Mouse (Mus musculus): ENCODE measurements at regions not wholly inside any gene's neighbourhood (a gene's known extent, or its start where the extent isn't known, plus 50 kb on each side); places are given as distances from the start of the nearest gene placed in this dataset.

DNA sequence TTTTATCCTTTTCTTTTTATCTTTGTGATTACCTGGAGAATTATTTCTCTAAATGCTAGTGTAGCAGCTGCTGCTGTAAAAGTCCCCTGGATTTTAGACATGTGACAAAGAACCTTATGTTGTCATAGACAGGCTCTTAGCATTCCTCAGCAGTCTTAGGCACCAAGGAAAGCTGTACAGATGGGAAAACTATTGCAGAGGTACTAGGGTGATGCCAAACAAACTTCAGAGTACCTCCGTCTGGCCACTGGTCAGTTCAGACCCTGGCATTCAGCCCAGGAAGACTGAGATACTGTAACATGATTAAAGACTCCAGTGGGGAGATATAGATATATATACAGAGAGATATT, 898.6 kb downstream of the Ttll7 start:
- 74% methylated on average over 1 of the region's 1 CpGs for WGBS
- Histone ChIP-seq H3K4me1 (ENCODE audit: control insufficient read depth, insufficient read depth, low read length) (peaks cover 3% of the 10 kb centered on the region; the same call in 1 of the 2 replicates), H3K36me3 (ENCODE audit: control insufficient read depth, insufficient read depth, low read length) (no peaks in the 10 kb centered on the region), H3K9me3 (ENCODE audit: control insufficient read depth, low read length) (no peaks in the 10 kb centered on the region), H3K9ac (ENCODE audit: low read depth, low read length, severe bottlenecking) (no peak overlapping the region), H3K4me2 (replicated peaks; ENCODE audit: low read depth, low read length, severe bottlenecking) (no peak overlapping the region), H3K27ac (replicated peaks; ENCODE audit: low read depth, low read length) (no peak overlapping the region), H3K27me3 (ENCODE audit: control insufficient read depth, insufficient read depth, low read length) (no peaks in the 10 kb centered on the region), H3K4me3 (replicated peaks; ENCODE audit: low read length) (no peak overlapping the region)
- DNase-seq (ENCODE audit: low spot score) (no peak), ATAC-seq (ENCODE audit: low FRiP score, low read depth) (no peak)
- TF ChIP-seq POLR2A (IDR thresholded peaks at IDR 0.05; ENCODE audit: borderline replicate concordance, extremely low read depth, insufficient read depth, insufficient read length), result no peak

DNA sequence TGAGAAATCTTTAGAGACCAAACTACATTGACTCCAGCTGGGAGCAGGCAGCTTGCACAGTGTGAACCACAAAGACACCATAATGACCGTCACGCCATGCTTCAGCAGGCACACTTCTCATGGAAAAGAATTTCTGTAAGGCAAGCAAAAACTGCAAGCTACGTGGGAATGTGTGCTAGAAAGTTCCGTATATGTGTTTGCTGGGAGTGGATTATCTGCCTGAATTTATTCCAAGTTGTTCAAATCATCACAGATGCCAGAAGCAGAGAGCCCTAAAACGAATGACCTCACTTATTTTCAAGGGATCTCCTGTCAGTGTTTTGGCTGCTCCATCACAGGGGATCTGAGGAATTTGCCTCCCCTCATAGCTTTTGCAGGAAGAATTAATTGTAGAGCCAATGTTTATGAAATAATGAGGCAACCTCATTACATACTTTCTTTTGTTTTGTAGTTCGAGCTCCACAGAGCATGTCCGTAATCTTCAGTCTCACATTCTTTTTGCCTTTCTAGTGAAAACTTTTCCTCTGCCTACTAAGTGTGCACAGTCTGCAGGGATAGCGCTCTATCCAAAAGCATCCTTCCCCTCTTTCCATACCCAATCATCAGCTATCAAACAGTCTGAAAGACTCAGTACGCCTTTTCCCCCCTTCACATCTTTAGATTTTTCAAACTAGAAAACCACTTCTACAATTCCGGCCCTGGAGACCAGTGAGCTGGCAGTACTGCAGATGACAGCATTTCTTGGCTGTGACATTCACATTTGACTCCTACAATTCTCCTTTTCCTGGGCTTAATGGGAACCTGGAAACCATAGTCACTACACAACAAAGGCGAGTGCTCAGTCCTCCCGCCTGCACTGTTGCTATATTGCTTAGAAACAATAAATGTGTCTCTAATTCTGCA, 898.0 kb downstream of the Ttll7 start:
- peak overlapping the region; percentile 21; the same call in 1 of the 2 replicates for H3K27ac ChIP-seq (replicated peaks; ENCODE audit: low read depth, low read length)
- H3K4me3 ChIP-seq (replicated peaks; ENCODE audit: low read length), result no peak overlapping the region
- no peak overlapping the region for H3K9ac ChIP-seq (ENCODE audit: low read depth, low read length, severe bottlenecking)
- peak; percentile 57; the same call in 1 of the 2 replicates for ATAC-seq (ENCODE audit: low FRiP score, low read depth)
- peak; percentile 65 for DNase-seq (ENCODE audit: low spot score)
- H3K27me3 ChIP-seq (ENCODE audit: control insufficient read depth, insufficient read depth, low read length), result no peaks in the 10 kb centered on the region
- no peak for TF ChIP-seq POLR2A (IDR thresholded peaks at IDR 0.05; ENCODE audit: borderline replicate concordance, extremely low read depth, insufficient read depth, insufficient read length)
- H3K9me3 ChIP-seq (ENCODE audit: control insufficient read depth, low read length), result no peaks in the 10 kb centered on the region
- H3K4me2 ChIP-seq (replicated peaks; ENCODE audit: low read depth, low read length, severe bottlenecking), result no peak overlapping the region
- WGBS, result 58% methylated on average over 12 of the region's 12 CpGs
- no peaks in the 10 kb centered on the region for H3K36me3 ChIP-seq (ENCODE audit: control insufficient read depth, insufficient read depth, low read length)
- peaks cover 3% of the 10 kb centered on the region; the same call in 1 of the 2 replicates for H3K4me1 ChIP-seq (ENCODE audit: control insufficient read depth, insufficient read depth, low read length)

DNA sequence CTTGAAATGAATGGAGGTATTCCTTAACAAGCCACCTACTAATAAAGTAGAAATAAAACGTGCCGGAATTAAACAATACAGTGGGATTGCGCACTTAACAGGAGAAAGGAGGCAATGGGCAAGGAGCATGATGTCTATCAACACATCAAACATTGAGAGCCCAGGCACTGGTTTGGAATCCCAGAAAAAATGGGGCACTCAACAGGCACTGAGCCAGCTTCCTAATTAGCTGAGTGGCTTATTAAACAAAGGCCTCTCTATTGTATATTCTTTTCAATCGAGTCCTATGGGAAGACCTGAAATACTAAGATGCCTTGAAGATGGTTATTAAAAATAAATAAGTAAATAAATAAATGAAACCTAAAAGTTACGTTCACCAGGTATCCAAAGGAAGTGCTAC, 897.3 kb downstream of the Ttll7 start:
- ATAC-seq (ENCODE audit: low FRiP score, low read depth) (no peak), DNase-seq (ENCODE audit: low spot score) (no peak)
- Histone ChIP-seq H3K36me3 (ENCODE audit: control insufficient read depth, insufficient read depth, low read length) (no peaks in the 10 kb centered on the region), H3K27ac (replicated peaks; ENCODE audit: low read depth, low read length) (no peak overlapping the region), H3K4me2 (replicated peaks; ENCODE audit: low read depth, low read length, severe bottlenecking) (no peak overlapping the region), H3K9me3 (ENCODE audit: control insufficient read depth, low read length) (no peaks in the 10 kb centered on the region), H3K4me3 (replicated peaks; ENCODE audit: low read length) (no peak overlapping the region), H3K4me1 (ENCODE audit: control insufficient read depth, insufficient read depth, low read length) (peaks cover 3% of the 10 kb centered on the region; the same call in 1 of the 2 replicates), H3K27me3 (ENCODE audit: control insufficient read depth, insufficient read depth, low read length) (no peaks in the 10 kb centered on the region), H3K9ac (ENCODE audit: low read depth, low read length, severe bottlenecking) (no peak overlapping the region)
- WGBS, result 85% methylated on average over 5 of the region's 5 CpGs
- TF ChIP-seq POLR2A (IDR thresholded peaks at IDR 0.05; ENCODE audit: borderline replicate concordance, extremely low read depth, insufficient read depth, insufficient read length), result no peak

DNA sequence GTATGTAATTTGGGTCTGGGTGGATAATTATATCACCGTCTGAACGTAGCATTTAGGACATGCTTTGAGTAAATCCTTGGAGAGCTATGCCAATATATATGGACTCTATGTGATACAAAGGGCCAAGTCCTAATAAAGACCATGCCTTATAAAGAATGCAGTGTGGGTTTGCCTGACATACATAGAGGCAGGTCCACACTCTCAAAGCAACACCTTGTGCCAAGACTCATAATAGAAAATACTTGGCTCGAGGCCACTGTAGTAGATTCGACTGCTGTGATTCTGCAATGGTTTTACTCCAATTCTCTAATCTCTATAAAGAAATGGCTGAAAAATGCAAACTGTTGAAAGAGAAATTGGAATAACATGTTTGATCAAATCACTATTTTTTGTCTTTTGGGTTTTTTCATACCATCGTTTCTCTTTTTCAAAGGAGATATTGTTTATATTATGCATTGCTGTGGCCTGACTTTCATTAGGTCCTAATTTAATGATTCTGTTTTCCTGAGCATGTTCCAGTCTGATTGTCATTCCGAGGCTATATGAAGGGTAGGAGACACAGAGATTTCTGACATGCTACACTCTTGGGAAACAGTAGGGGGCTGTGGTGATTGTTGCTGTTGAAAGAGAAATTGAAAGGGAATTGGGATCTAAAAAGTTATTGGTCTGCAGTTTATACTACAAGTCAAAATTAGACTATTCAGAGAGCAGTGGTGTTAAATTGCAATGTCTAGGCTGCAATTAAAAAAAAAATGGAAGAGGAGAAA, 884.7 kb downstream of the Ttll7 start:
- H3K36me3 ChIP-seq (ENCODE audit: control insufficient read depth, insufficient read depth, low read length), result no peaks in the 10 kb centered on the region
- H3K9ac ChIP-seq (ENCODE audit: low read depth, low read length, severe bottlenecking), result no peak overlapping the region
- 40% methylated on average over 6 of the region's 6 CpGs for WGBS

DNA sequence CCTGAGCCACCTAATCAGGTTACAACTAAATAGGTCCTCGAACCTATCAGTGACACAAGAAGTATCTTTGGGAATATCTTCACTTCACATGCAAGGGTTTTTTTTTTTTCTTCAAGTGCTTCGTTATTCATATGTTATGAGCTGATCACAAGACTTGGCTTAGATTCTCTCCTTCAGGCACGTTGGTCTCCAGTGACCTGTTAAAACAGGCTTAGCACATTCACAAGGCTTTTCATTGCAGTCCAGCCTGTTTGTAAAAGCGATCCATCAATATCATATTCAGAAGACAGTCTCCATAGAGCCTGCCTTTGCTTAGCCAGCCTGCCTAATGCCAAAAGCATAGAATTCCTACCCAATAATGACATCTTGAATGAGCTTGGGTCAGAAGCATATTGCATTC, 864.2 kb downstream of the Ttll7 start:
- Histone ChIP-seq H3K27ac (replicated peaks; ENCODE audit: low read depth, low read length) (no peak overlapping the region), H3K9me3 (ENCODE audit: control insufficient read depth, low read length) (no peaks in the 10 kb centered on the region), H3K36me3 (ENCODE audit: control insufficient read depth, insufficient read depth, low read length) (no peaks in the 10 kb centered on the region), H3K4me2 (replicated peaks; ENCODE audit: low read depth, low read length, severe bottlenecking) (no peak overlapping the region), H3K27me3 (ENCODE audit: control insufficient read depth, insufficient read depth, low read length) (no peaks in the 10 kb centered on the region), H3K4me1 (ENCODE audit: control insufficient read depth, insufficient read depth, low read length) (no peaks in the 10 kb centered on the region), H3K9ac (ENCODE audit: low read depth, low read length, severe bottlenecking) (no peak overlapping the region), H3K4me3 (replicated peaks; ENCODE audit: low read length) (no peak overlapping the region)
- ATAC-seq (ENCODE audit: low FRiP score, low read depth) (peak; percentile 23; the same call in 1 of the 2 replicates), DNase-seq (ENCODE audit: low spot score) (peak; percentile 79)
- no peak for TF ChIP-seq POLR2A (IDR thresholded peaks at IDR 0.05; ENCODE audit: borderline replicate concordance, extremely low read depth, insufficient read depth, insufficient read length)
- 41% methylated on average over 4 of the region's 4 CpGs for WGBS

More for the DNA sequence above, 884.7 kb downstream of the Ttll7 start:
- Histone ChIP-seq H3K9me3 (ENCODE audit: control insufficient read depth, low read length) (no peaks in the 10 kb centered on the region), H3K27me3 (ENCODE audit: control insufficient read depth, insufficient read depth, low read length) (no peaks in the 10 kb centered on the region), H3K4me2 (replicated peaks; ENCODE audit: low read depth, low read length, severe bottlenecking) (no peak overlapping the region), H3K4me3 (replicated peaks; ENCODE audit: low read length) (no peak overlapping the region), H3K27ac (replicated peaks; ENCODE audit: low read depth, low read length) (no peak overlapping the region), H3K4me1 (ENCODE audit: control insufficient read depth, insufficient read depth, low read length) (0 out of 2 replicates have a peak, but pooled peaks cover 3% of the 10 kb centered on the region)
- DNase-seq (ENCODE audit: low spot score), result peak; percentile 85
- TF ChIP-seq POLR2A (IDR thresholded peaks at IDR 0.05; ENCODE audit: borderline replicate concordance, extremely low read depth, insufficient read depth, insufficient read length), result no peak
- ATAC-seq (ENCODE audit: low FRiP score, low read depth), result peak; percentile 75
